Mouse (Mus musculus) heart, embryonic 12.5 days (tissue): ENCODE results near the gene Lbx1. TPM values are rescaled to one million over a fixed set of nuclear protein-coding genes. Genes with fewer than 3 reads are reported as not detected.

Source experiments
- ATAC-seq: fragments of 200-750 bp; cut with Nextera tagmentation; 2 replicates; pipeline ENCODE4 v1.8.0; 2017; ENCODE audit warnings: moderate TSS enrichment, moderate library complexity; ENCODE audit not compliant: insufficient number of reproducible peaks, low FRiP score
- H3K27ac ChIP-seq: fragments of 300-500 bp; sonication (generic); 2 replicates; pipeline ENCODE4 v1.5.1; 2016; ENCODE audit warnings: mild to moderate bottlenecking, moderate library complexity; ENCODE audit not compliant: poor library complexity, severe bottlenecking
- H3K27me3 ChIP-seq: fragments of 300-500 bp; sonication (generic); replicated peaks from 2 replicates; pipeline ENCODE4 v1.6.1; 2016; ENCODE audit warnings: mild to moderate bottlenecking, moderate library complexity
- H3K36me3 ChIP-seq: fragments of 300-500 bp; sonication (generic); 2 replicates; pipeline ENCODE4 v1.6.1; 2016; ENCODE audit warnings: mild to moderate bottlenecking, moderate library complexity
- H3K4me1 ChIP-seq: fragments of 300-500 bp; sonication (generic); replicated peaks from 2 replicates; pipeline ENCODE4 v1.6.1; 2016; ENCODE audit warnings: mild to moderate bottlenecking
- H3K4me2 ChIP-seq: fragments of 300-500 bp; sonication (generic); 2 replicates; pipeline ENCODE4 v1.6.1; 2016; ENCODE audit warnings: mild to moderate bottlenecking, moderate library complexity
- H3K4me3 ChIP-seq: fragments of 300-500 bp; sonication (generic); 2 replicates; pipeline ENCODE4 v1.5.1; 2016; ENCODE audit warnings: mild to moderate bottlenecking
- H3K9ac ChIP-seq: fragments of 300-500 bp; sonication (generic); 2 replicates; pipeline ENCODE4 v1.6.1; 2016; ENCODE audit warnings: mild to moderate bottlenecking, moderate library complexity
- H3K9me3 ChIP-seq: fragments of 300-500 bp; sonication (generic); replicated peaks from 2 replicates; pipeline ENCODE4 v1.6.1; 2016; ENCODE audit warnings: mild to moderate bottlenecking, moderate library complexity
- WGBS: fragments of 180-500 bp; shearing (Covaris S2); methylation state at CpG from one replicate; pipeline ENCODE4 v1.1.7; 2016; 5-methylcytosine and 5-hydroxymethylcytosine counted together
- polyA plus RNA-seq: library from polyadenylated mRNA; unstranded; fragments of >200 nt; fragmentation: Nextera tagmentation; extraction: Ambion mirVana; gene quantifications from 2 replicates; pipeline ENCODE4 v1.2.1, GENCODE M21; 2016

Lbx1 gene
- polyA plus RNA-seq = not detected in 2 replicates

DNA sequence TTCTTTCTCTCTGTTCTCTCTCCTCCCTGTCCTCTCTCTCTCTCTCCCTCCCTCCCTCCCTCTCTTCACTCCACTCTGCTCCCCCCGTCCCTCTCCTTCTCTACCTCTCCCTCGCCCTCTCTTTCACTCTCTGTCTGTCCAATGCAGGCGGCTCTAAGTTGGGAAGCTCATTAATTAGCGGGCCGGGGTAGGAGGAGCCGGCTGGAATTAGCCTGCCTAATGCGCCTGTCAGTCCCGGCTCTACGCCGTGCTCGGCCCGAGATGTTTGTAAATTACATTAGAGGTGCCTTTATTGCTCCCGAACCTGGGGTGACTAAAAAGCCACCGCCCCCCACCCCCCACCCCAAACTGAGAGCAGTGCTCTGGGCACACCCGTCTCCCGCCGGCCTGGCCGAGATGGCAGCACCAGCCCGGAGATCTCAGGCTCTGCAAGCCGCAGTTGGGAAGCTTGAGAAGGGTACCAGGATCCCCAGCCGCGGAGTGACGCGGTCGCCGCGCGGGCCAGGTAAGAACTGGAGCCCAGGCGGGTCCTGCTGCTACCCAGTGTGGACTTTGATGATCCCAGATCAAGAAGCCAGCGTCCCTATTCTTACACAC lies at the start of gene Lbx1:
TSS of gene Lbx1 (minus strand) at position 47 of the 597 bp plus-strand sequence.
- Histone ChIP-seq H3K27me3 (peaks cover 92% of the 10 kb centered on the region), H3K4me1 (peaks cover 43% of the 10 kb centered on the region), H3K9me3 (no peaks in the 10 kb centered on the region), H3K27ac (no peak within 1 kb of the TSS), H3K9ac (peak within 1 kb of the TSS; percentile 1; the same call in 1 of the 2 replicates), H3K4me3 (peak within 1 kb of the TSS; percentile 39), H3K36me3 (no peaks in the 10 kb centered on the region), H3K4me2 (peak within 1 kb of the TSS; percentile 72)
- peak; percentile 9; the same call in 1 of the 2 replicates for ATAC-seq
- WGBS = under 1% methylated on average over 30 of the region's 30 CpGs

GRCm38 (mm10) chr19:45283302-45283701 lies 47.7 kb upstream of the Lbx1 start:
- peaks cover 24% of the 10 kb centered on the region for H3K27me3 ChIP-seq
- ATAC-seq = no peak
- peak overlapping the region; percentile 58 for H3K4me2 ChIP-seq
- H3K36me3 ChIP-seq = no peaks in the 10 kb centered on the region
- H3K9me3 ChIP-seq = no peaks in the 10 kb centered on the region
- H3K9ac ChIP-seq = 0 out of 2 replicates have a peak overlapping the region, but pooled peaks have one; percentile 18
- peak overlapping the region; percentile 19 for H3K4me3 ChIP-seq
- 5% methylated on average over 10 of the region's 10 CpGs for WGBS
- H3K4me1 ChIP-seq = peaks cover 4% of the 10 kb centered on the region; the same call in 1 of the 2 replicates
- H3K27ac ChIP-seq = no peak overlapping the region

DNA sequence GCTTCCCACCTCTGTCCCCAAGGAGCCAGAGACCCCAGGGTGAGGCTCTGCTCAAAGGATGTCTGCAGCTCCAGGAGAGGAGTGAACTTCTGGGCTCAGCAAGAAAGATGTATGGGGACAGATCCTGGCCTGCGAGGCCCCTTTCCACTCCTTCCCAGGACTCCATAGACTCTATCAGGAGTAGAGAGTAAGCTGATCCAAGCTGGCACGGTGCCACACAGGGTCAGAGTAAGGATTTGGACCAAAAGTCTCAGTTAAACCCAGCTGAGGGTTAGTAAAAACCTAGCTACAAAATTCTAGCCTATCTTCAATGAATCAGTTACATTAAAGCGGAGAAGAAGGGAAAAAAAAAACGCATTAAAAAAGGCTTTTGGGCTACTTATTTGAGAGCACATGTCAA lies 40.6 kb upstream of the Lbx1 start:
- 65% methylated on average over 4 of the region's 4 CpGs for WGBS
- Histone ChIP-seq H3K4me3 (no peak overlapping the region), H3K4me2 (no peak overlapping the region), H3K36me3 (no peaks in the 10 kb centered on the region), H3K27ac (no peak overlapping the region), H3K9me3 (no peaks in the 10 kb centered on the region), H3K27me3 (peaks cover 15% of the 10 kb centered on the region), H3K9ac (no peak overlapping the region), H3K4me1 (peaks cover 7% of the 10 kb centered on the region; the same call in 1 of the 2 replicates)
- ATAC-seq = no peak

DNA sequence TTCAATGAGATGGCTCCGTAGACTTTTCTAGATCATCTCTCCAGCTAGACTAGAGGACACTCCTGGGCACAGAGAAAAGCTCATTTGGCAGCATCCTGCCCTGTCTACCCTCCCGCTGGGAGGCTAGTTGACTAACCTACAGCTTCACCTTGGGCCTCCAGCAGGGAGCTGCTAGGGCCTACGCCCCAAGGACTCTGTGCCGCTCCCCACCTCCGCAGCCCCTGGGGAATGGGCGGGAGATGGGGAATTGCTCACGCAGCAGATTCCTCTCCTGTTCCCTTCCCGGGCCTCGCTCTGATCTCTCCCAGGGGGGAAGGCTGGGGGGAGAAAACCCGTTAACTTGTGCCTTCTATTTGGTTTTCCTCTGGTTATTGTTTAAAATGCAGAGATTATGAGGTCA lies 36.4 kb upstream of the Lbx1 start:
- Histone ChIP-seq H3K27ac (no peak overlapping the region), H3K9me3 (no peaks in the 10 kb centered on the region), H3K27me3 (peaks cover 26% of the 10 kb centered on the region), H3K4me2 (no peak overlapping the region), H3K4me3 (no peak overlapping the region), H3K9ac (no peak overlapping the region), H3K36me3 (no peaks in the 10 kb centered on the region), H3K4me1 (peaks cover 15% of the 10 kb centered on the region)
- 38% methylated on average over 10 of the region's 10 CpGs for WGBS
- no peak for ATAC-seq

GRCm38 (mm10) chr19:45262995-45263394 lies 27.4 kb upstream of the Lbx1 start:
- ATAC-seq = no peak
- no peaks in the 10 kb centered on the region for H3K9me3 ChIP-seq
- WGBS = 73% methylated on average over 10 of the region's 10 CpGs
- H3K4me1 ChIP-seq = no peaks in the 10 kb centered on the region
- no peak overlapping the region for H3K4me2 ChIP-seq
- no peak overlapping the region for H3K4me3 ChIP-seq
- H3K27me3 ChIP-seq = peaks cover 21% of the 10 kb centered on the region
- no peaks in the 10 kb centered on the region for H3K36me3 ChIP-seq
- no peak overlapping the region for H3K27ac ChIP-seq
- H3K9ac ChIP-seq = no peak overlapping the region

DNA sequence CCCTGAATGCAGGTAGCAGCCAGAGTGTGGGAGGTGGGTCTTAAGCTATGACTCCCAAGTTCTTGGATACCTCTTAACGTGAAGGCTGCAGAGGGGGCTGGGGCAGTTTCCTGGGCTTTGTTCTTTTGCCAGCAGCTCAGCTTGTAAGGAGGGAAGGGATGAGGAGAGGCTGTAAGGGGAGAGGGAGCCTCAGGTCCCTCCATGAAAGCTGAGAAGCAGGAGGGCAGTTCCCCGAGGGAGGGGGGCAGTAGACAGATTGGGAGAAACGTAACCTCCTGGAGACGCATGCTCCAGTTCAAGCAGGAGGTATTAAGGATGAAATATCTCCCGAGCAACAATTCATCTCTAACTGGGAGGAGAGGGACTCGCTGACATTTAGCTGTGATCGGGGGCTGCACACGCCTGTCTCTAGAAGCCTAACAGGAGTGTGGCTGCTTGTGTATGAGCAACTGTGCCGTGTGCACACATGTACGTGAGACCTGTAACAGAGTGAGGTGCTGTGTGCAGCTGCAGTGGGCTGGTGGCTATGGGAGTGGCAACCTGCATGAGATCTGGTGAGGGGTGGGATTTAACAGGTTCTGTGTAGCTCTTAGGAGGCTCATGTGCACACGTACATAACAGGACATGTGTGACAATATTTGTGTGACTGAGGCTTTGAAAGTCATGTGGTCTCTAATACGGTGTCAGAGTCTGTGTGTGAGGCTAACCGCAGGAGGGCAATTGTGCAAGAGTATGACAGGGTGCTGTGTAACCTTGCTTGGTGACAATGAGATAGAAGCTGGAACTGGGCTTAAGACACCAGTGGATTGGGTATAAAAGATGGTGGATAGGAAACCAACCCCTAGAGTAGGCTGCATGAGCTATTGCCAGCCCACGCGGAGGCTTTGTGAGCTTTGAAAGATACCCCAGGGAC lies 22.1 kb upstream of the Lbx1 start:
- H3K4me2 ChIP-seq = no peak overlapping the region
- 63% methylated on average over 15 of the region's 15 CpGs for WGBS
- no peak overlapping the region for H3K4me3 ChIP-seq
- ATAC-seq = no peak
- no peak overlapping the region for H3K27ac ChIP-seq
- H3K9me3 ChIP-seq = no peaks in the 10 kb centered on the region
- no peak overlapping the region for H3K9ac ChIP-seq
- peaks cover 20% of the 10 kb centered on the region for H3K27me3 ChIP-seq
- H3K4me1 ChIP-seq = no peaks in the 10 kb centered on the region
- no peaks in the 10 kb centered on the region for H3K36me3 ChIP-seq

DNA sequence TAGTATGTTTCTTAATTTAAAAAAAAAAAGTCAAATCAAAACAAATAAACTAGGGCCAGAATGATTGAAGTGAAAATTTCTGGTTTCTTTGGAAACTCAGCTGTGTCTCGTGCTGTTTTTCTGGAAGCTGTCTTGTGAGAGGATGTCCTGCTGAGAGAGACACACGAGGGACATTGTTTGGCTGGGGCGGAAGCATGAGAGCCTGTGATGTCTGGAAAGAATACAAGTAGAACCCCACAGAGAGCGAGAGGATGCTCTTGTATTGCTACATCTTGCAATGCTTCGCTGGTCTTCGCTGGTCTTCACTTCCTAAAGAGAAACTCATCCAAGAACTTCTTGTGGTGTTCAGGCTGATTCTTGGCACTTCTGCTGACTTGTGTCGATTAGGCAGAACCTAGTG lies 19.2 kb upstream of the Lbx1 start:
- WGBS = 77% methylated on average over 7 of the region's 7 CpGs
- H3K4me1 ChIP-seq = no peaks in the 10 kb centered on the region
- H3K9me3 ChIP-seq = no peaks in the 10 kb centered on the region
- no peak overlapping the region for H3K4me3 ChIP-seq
- H3K4me2 ChIP-seq = no peak overlapping the region
- no peak overlapping the region for H3K9ac ChIP-seq
- no peaks in the 10 kb centered on the region for H3K36me3 ChIP-seq
- H3K27me3 ChIP-seq = peaks cover 41% of the 10 kb centered on the region
- no peak for ATAC-seq
- no peak overlapping the region for H3K27ac ChIP-seq

GRCm38 (mm10) chr19:45252436-45252835 lies 16.8 kb upstream of the Lbx1 start:
- Histone ChIP-seq H3K36me3 (no peaks in the 10 kb centered on the region), H3K27me3 (peaks cover 42% of the 10 kb centered on the region), H3K27ac (no peak overlapping the region), H3K9ac (no peak overlapping the region), H3K4me3 (no peak overlapping the region), H3K4me2 (no peak overlapping the region), H3K4me1 (no peaks in the 10 kb centered on the region), H3K9me3 (no peaks in the 10 kb centered on the region)
- 46% methylated on average over 3 of the region's 3 CpGs for WGBS
- no peak for ATAC-seq

DNA sequence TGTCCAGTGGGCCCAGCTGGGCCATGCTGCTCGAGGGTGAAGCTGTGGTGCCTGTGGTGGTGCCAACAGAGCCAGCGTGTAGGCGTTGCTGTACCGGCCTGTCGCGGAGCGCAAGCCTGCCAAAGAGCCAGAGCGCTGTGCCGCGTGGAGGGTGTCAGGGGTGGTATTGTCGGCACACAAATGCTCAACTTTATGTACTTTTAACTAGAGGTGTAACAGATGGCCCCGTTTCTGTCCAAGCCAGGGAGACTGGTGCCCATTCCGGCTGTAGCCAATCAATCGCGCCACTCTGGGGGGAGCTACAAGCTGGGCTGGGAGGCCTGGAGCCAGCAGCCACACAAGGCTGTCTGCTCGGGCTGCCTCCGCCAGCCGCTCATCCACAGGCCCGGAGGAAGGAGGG lies 13.1 kb upstream of the Lbx1 start:
- Histone ChIP-seq H3K27me3 (peaks cover 73% of the 10 kb centered on the region), H3K27ac (no peak overlapping the region), H3K9ac (no peak overlapping the region), H3K4me3 (no peak overlapping the region), H3K9me3 (no peaks in the 10 kb centered on the region), H3K4me1 (no peaks in the 10 kb centered on the region), H3K4me2 (no peak overlapping the region), H3K36me3 (no peaks in the 10 kb centered on the region)
- ATAC-seq = no peak
- WGBS = 72% methylated on average over 19 of the region's 19 CpGs

GRCm38 (mm10) chr19:45243918-45244700 lies 8.5 kb upstream of the Lbx1 start:
- ATAC-seq = no peak
- 2% methylated on average over 29 of the region's 29 CpGs for WGBS
- Histone ChIP-seq H3K4me3 (0 out of 2 replicates have a peak overlapping the region, but pooled peaks have one; percentile 11), H3K4me1 (peaks cover 11% of the 10 kb centered on the region), H3K4me2 (peak overlapping the region; percentile 44), H3K9ac (no peak overlapping the region), H3K27me3 (peaks cover 91% of the 10 kb centered on the region), H3K27ac (no peak overlapping the region), H3K9me3 (no peaks in the 10 kb centered on the region), H3K36me3 (no peaks in the 10 kb centered on the region)

GRCm38 (mm10) chr19:45243264-45243602 lies 7.6 kb upstream of the Lbx1 start:
- Histone ChIP-seq H3K4me3 (no peak overlapping the region), H3K9ac (no peak overlapping the region), H3K36me3 (no peaks in the 10 kb centered on the region), H3K27ac (no peak overlapping the region), H3K4me2 (no peak overlapping the region), H3K9me3 (no peaks in the 10 kb centered on the region), H3K4me1 (peaks cover 11% of the 10 kb centered on the region), H3K27me3 (peaks cover 91% of the 10 kb centered on the region)
- ATAC-seq = no peak
- WGBS = 3% methylated on average over 5 of the region's 5 CpGs
